Mouse (Mus musculus) ovary, adult 18-20 months (tissue): ENCODE data around the gene Cacna2d1.

Experiments
- DNase-seq: peaks from one replicate; pipeline ENCODE4 v3.0.0; 2022; ENCODE audit warnings: low spot score, mixed read lengths

Gene Cacna2d1

GRCm38 (mm10) chr5:16293223-16293622 lies 358.7 kb downstream of the Cacna2d1 start:
- DNase-seq: no peak

GRCm38 (mm10) chr5:16293825-16294224 lies 359.3 kb downstream of the Cacna2d1 start:
- DNase-seq: no peak

- DNase-seq: no peak
Measured at GRCm38 (mm10) chr5:16294708-16295107, 360.2 kb downstream of the Cacna2d1 start.

- no peak for DNase-seq
Measured at GRCm38 (mm10) chr5:16297170-16297771, 362.8 kb downstream of the Cacna2d1 start.

GRCm38 (mm10) chr5:16299631-16300030 lies 365.1 kb downstream of the Cacna2d1 start:
- DNase-seq: no peak

- peak; percentile 6 for DNase-seq
Measured at GRCm38 (mm10) chr5:16309168-16310006, 374.9 kb downstream of the Cacna2d1 start.

GRCm38 (mm10) chr5:16314242-16314641 lies 379.8 kb downstream of the Cacna2d1 start:
- no peak for DNase-seq

- DNase-seq: no peak
Measured at GRCm38 (mm10) chr5:16315983-16316390, 381.5 kb downstream of the Cacna2d1 start.

GRCm38 (mm10) chr5:16317680-16318242 lies 383.3 kb downstream of the Cacna2d1 start:
- DNase-seq: no peak

- DNase-seq: no peak
Measured at GRCm38 (mm10) chr5:16326610-16327009, 392.1 kb downstream of the Cacna2d1 start.

- DNase-seq: no peak
Measured at GRCm38 (mm10) chr5:16345393-16345792, 410.9 kb downstream of the Cacna2d1 start.

GRCm38 (mm10) chr5:16355816-16356215 lies 421.3 kb downstream of the Cacna2d1 start:
- DNase-seq: no peak

- DNase-seq: no peak
Measured at GRCm38 (mm10) chr5:16357709-16358108, 423.2 kb downstream of the Cacna2d1 start.

GRCm38 (mm10) chr5:16362076-16362475 lies 427.6 kb downstream of the Cacna2d1 start:
- no peak for DNase-seq

- no peak for DNase-seq
Measured at GRCm38 (mm10) chr5:16363171-16363570, 428.7 kb downstream of the Cacna2d1 start.

GRCm38 (mm10) chr5:16370706-16371105 lies 436.2 kb downstream of the Cacna2d1 start:
- no peak for DNase-seq

- DNase-seq: no peak
Measured at GRCm38 (mm10) chr5:16373966-16374365, 439.5 kb downstream of the Cacna2d1 start.

GRCm38 (mm10) chr5:16376329-16376908 lies 441.9 kb downstream of the Cacna2d1 start:
- DNase-seq: no peak

- no peak for DNase-seq
Measured at GRCm38 (mm10) chr5:16410011-16410410, 475.5 kb downstream of the Cacna2d1 start.

GRCm38 (mm10) chr5:16414693-16415092 lies 480.2 kb downstream of the Cacna2d1 start:
- no peak for DNase-seq

GRCm38 (mm10) chr5:16417996-16418395 lies 483.5 kb downstream of the Cacna2d1 start:
- no peak for DNase-seq

GRCm38 (mm10) chr5:16418504-16418903 lies 484.0 kb downstream of the Cacna2d1 start:
- no peak for DNase-seq
